Mouse (Mus musculus): ENCODE results near the gene Nf1. TPM values are rescaled to one million over a fixed set of nuclear protein-coding genes. Genes with fewer than 3 reads are reported as not detected.

Gene Nf1
- polyA plus RNA-seq, 1 experiment from 2014 or later, result 12.7 TPM

DNA sequence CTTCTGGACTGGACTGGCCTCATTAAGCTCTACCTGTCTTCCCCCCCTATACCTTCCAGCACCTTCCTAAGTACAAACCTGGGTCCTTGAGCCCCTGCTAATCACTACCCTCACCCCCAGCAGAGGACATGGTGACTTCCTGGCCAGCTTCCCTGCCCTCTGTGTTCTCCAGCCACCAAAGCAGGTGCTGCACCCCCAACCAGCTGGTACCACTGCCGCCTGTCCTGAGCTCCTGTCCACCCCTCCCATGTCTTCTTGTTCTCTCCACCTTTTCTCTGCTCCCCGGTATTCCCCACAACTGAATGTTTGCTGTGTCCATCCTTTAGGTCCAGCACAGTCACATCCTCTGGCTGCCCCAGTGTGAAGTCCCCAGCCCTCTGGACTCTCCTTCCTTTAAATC lies 271.0 kb downstream of the Nf1 start:
- Histone ChIP-seq H3K27me3 (ENCODE audit: control insufficient read depth, insufficient read depth, low read length) (no peaks in the 10 kb centered on the region), H3K9me3 (ENCODE audit: control insufficient read depth, low read length) (no peaks in the 10 kb centered on the region), H3K4me2 (replicated peaks) (no peak overlapping the region), H3K4me1 (replicated peaks; ENCODE audit: control insufficient read depth, insufficient read depth, low read length) (peaks cover 33% of the 10 kb centered on the region), H3K36me3 (replicated peaks; ENCODE audit: control insufficient read depth, insufficient read depth) (no peaks in the 10 kb centered on the region), H3K27ac (peak overlapping the region; percentile 32), H3K9ac (peak overlapping the region; percentile 31; the same call in 1 of the 2 replicates), H3K4me3 (replicated peaks; ENCODE audit: low read length) (no peak overlapping the region)
- DNase-seq (ENCODE audit: low spot score), result no peak
- WGBS, result 61% methylated on average over 2 of the region's 2 CpGs
- ATAC-seq (ENCODE audit: low FRiP score), result no peak

DNA sequence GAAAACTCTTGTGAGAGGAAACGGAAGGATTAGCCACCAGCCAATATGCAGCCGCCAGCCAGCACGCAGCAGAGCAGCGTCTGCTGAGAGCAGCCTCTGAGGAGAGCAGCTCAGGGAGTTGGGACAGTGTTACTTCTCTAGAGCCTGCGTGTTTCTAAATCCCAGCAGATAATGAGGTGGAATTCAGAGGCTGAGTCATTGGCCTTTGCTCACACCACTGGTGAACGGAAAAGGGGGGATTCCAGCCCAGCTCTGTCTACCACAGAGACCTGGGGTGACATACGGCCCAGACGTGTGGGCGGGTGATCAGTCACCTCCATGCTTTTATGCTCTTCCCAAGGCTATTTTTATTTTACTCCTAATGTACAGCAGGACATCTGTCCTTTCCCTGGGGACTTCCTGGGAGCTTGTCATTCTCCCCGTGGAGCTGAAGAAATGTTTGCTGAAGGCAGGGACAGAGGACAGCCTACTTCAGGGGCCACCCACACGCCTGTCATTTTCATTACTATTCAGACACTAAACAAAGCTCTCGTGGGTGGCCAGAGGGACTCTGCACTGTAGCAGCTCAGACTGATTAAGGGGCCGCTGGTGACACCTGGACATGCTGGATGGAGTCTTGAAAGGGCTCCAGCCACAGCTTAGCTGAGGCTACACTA lies 271.6 kb downstream of the Nf1 start:
- DNase-seq (ENCODE audit: low spot score) (no peak), ATAC-seq (ENCODE audit: low FRiP score) (no peak)
- Histone ChIP-seq H3K9me3 (ENCODE audit: control insufficient read depth, low read length) (no peaks in the 10 kb centered on the region), H3K36me3 (replicated peaks; ENCODE audit: control insufficient read depth, insufficient read depth) (no peaks in the 10 kb centered on the region), H3K4me3 (replicated peaks; ENCODE audit: low read length) (no peak overlapping the region), H3K4me1 (replicated peaks; ENCODE audit: control insufficient read depth, insufficient read depth, low read length) (peaks cover 33% of the 10 kb centered on the region), H3K27ac (peak overlapping the region; percentile 32), H3K9ac (peak overlapping the region; percentile 31; the same call in 1 of the 2 replicates), H3K4me2 (replicated peaks) (no peak overlapping the region), H3K27me3 (ENCODE audit: control insufficient read depth, insufficient read depth, low read length) (no peaks in the 10 kb centered on the region)
- WGBS, result 10% methylated on average over 13 of the region's 13 CpGs

DNA sequence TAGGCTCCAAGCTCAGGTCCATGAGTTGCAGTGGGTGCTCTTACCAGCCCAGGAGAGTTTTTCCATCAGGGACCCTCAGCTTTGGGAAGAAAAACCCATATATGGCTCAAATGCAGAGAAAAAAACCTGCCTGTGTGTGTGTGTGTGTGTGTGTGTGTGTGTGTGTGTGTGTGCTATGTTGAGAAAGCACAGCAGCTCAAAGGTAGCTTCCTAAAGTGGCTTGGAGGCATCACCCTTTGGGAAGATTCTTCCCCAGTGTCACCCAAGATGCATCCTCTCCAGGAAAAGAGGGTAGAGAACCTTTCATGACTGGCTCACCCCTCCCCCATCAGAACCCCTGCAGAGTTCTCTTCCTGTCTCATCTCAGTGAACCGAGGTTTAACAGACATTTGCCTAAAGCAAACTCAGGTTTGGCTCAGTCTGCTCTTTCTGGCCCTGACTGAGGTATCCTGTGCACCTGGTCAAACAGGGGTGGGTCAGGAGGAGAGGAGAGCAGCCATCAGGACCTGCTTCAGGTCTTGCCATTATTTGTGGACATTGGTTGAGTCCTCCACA lies 272.6 kb downstream of the Nf1 start:
- no peaks in the 10 kb centered on the region for H3K27me3 ChIP-seq (ENCODE audit: control insufficient read depth, insufficient read depth, low read length)
- 6% methylated on average over 1 of the region's 1 CpGs for WGBS
- no peak overlapping the region for H3K9ac ChIP-seq
- H3K4me1 ChIP-seq (replicated peaks; ENCODE audit: control insufficient read depth, insufficient read depth, low read length), result peaks cover 33% of the 10 kb centered on the region
- no peak overlapping the region for H3K4me2 ChIP-seq (replicated peaks)
- no peak for DNase-seq (ENCODE audit: low spot score)
- ATAC-seq (ENCODE audit: low FRiP score), result no peak
- H3K27ac ChIP-seq, result no peak overlapping the region
- no peaks in the 10 kb centered on the region for H3K36me3 ChIP-seq (replicated peaks; ENCODE audit: control insufficient read depth, insufficient read depth)
- no peak overlapping the region for H3K4me3 ChIP-seq (replicated peaks; ENCODE audit: low read length)
- no peaks in the 10 kb centered on the region for H3K9me3 ChIP-seq (ENCODE audit: control insufficient read depth, low read length)

DNA sequence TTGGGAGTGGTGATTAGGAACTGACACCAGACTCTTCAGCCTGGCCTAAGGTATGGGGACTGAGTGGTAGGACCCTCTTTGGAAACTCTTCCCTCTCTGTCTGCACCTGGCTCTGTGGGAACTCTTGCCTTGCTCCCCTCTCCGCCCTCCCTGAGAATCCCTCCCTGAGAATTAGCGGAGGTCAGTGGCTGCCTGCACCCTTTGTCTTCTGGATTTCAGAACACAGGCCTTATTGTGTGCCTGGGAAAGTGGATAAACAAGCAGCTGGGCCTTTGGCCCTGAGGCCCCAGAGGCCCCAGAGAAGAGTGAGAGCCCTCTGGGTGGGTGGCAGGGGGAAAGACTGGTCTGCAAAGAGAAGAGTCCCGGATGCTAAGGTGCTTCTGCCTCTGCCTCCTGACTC lies 273.6 kb downstream of the Nf1 start:
- H3K4me2 ChIP-seq (replicated peaks), result no peak overlapping the region
- no peak overlapping the region for H3K4me3 ChIP-seq (replicated peaks; ENCODE audit: low read length)
- ATAC-seq (ENCODE audit: low FRiP score) (no peak), DNase-seq (ENCODE audit: low spot score) (no peak)
- H3K27me3 ChIP-seq (ENCODE audit: control insufficient read depth, insufficient read depth, low read length), result no peaks in the 10 kb centered on the region
- 21% methylated on average over 3 of the region's 3 CpGs for WGBS
- H3K9ac ChIP-seq, result no peak overlapping the region
- no peak overlapping the region for H3K27ac ChIP-seq
- no peaks in the 10 kb centered on the region for H3K9me3 ChIP-seq (ENCODE audit: control insufficient read depth, low read length)
- H3K4me1 ChIP-seq (replicated peaks; ENCODE audit: control insufficient read depth, insufficient read depth, low read length), result peaks cover 33% of the 10 kb centered on the region
- H3K36me3 ChIP-seq (replicated peaks; ENCODE audit: control insufficient read depth, insufficient read depth), result no peaks in the 10 kb centered on the region

DNA sequence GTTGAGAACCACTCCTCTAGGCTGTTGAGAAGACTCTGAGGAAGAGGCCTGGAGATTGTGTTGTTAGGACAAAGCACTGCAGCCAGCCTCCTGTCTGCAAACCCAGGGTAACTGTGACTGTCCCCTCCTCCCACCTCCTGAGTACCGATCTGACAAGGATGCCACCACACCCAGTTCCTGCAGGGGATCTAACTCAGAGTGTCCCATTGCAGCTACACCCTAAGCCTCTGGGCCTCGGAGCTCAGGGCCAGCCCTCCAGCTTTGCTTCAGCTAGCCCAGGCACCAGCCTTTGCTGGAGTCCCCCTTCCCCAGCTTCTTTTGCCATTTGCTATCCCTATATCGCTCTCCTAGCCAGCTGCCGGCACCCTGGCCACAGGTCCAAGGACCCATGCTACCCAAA lies 274.2 kb downstream of the Nf1 start:
- Histone ChIP-seq H3K4me1 (replicated peaks; ENCODE audit: control insufficient read depth, insufficient read depth, low read length) (peaks cover 29% of the 10 kb centered on the region), H3K9me3 (ENCODE audit: control insufficient read depth, low read length) (no peaks in the 10 kb centered on the region), H3K4me3 (replicated peaks; ENCODE audit: low read length) (no peak overlapping the region), H3K9ac (no peak overlapping the region), H3K4me2 (replicated peaks) (no peak overlapping the region), H3K36me3 (replicated peaks; ENCODE audit: control insufficient read depth, insufficient read depth) (no peaks in the 10 kb centered on the region), H3K27ac (no peak overlapping the region), H3K27me3 (ENCODE audit: control insufficient read depth, insufficient read depth, low read length) (no peaks in the 10 kb centered on the region)
- 64% methylated on average over 4 of the region's 4 CpGs for WGBS
- no peak for ATAC-seq (ENCODE audit: low FRiP score)
- no peak for DNase-seq (ENCODE audit: low spot score)

DNA sequence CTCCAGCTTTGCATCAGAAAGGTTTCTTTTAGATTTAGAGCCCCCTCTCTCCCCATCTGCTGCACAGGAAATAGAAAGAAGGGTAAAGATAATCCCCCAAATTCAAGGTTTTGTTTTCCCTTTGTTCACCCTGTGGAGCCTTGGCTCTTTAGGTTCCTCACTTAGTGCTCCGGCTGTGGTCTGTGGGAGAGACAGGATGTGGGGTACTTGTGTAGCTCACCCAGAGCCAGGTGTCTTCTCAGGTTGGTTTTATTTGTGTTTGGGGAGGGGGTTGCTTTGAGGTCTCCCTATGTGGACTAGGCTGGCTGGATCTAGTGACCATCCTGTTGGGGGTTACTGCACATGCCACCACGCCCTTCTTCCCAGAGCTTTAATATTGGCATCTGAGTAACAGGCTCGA lies 275.4 kb downstream of the Nf1 start:
- Histone ChIP-seq H3K4me2 (replicated peaks) (no peak overlapping the region), H3K9me3 (ENCODE audit: control insufficient read depth, low read length) (no peaks in the 10 kb centered on the region), H3K9ac (no peak overlapping the region), H3K4me3 (replicated peaks; ENCODE audit: low read length) (no peak overlapping the region), H3K36me3 (replicated peaks; ENCODE audit: control insufficient read depth, insufficient read depth) (no peaks in the 10 kb centered on the region), H3K4me1 (replicated peaks; ENCODE audit: control insufficient read depth, insufficient read depth, low read length) (peaks cover 29% of the 10 kb centered on the region), H3K27me3 (ENCODE audit: control insufficient read depth, insufficient read depth, low read length) (no peaks in the 10 kb centered on the region), H3K27ac (no peak overlapping the region)
- no peak for ATAC-seq (ENCODE audit: low FRiP score)
- 91% methylated on average over 3 of the region's 3 CpGs for WGBS
- no peak for DNase-seq (ENCODE audit: low spot score)

DNA sequence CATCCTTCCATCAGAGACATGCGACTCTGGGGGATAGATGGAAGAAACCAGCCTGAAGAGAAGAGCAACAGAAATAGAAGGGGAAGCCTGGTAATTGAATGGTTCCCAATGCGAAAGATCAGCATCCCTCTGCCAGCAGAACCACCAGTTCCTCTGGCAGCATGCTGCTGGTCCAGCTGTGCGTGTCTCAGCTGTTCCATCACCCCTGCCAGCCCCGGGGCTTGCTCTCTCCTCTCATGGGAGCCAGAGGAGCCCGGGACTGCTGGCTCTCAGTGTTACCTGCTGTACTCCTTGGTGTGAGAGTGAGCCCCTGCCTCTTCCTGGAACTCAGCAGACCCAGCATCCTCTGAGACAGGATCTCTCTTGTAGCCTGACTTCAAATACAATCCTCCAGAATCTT lies 276.4 kb downstream of the Nf1 start:
- DNase-seq (ENCODE audit: low spot score), result no peak
- Histone ChIP-seq H3K27me3 (ENCODE audit: control insufficient read depth, insufficient read depth, low read length) (no peaks in the 10 kb centered on the region), H3K9me3 (ENCODE audit: control insufficient read depth, low read length) (no peaks in the 10 kb centered on the region), H3K4me1 (replicated peaks; ENCODE audit: control insufficient read depth, insufficient read depth, low read length) (peaks cover 22% of the 10 kb centered on the region), H3K27ac (no peak overlapping the region), H3K4me2 (replicated peaks) (no peak overlapping the region), H3K9ac (no peak overlapping the region), H3K4me3 (replicated peaks; ENCODE audit: low read length) (no peak overlapping the region), H3K36me3 (replicated peaks; ENCODE audit: control insufficient read depth, insufficient read depth) (peaks cover 9% of the 10 kb centered on the region)
- ATAC-seq (ENCODE audit: low FRiP score), result no peak
- WGBS, result 50% methylated on average over 5 of the region's 5 CpGs

DNA sequence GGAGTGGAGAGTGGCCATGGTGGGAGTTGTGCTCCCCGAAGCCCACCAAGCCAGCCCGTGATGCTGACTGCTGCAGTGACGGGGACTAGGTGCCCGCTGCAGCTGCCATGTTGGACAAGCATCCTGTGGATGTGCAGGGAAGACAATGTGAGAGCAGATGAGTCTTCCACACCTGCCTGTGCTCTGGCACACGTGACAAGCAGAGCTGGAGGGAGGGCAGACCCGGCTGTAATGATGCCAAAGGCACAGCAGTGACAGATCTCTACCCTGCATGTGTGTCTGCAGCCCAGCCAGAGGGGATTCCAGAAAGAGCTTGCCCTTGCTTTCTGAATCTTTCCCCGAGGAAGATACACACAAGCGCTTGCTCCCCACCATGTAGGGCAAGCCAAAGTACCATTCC lies 278.5 kb downstream of the Nf1 start:
- H3K27me3 ChIP-seq (ENCODE audit: control insufficient read depth, insufficient read depth, low read length), result no peaks in the 10 kb centered on the region
- ATAC-seq (ENCODE audit: low FRiP score), result no peak
- 91% methylated on average over 8 of the region's 8 CpGs for WGBS
- H3K9me3 ChIP-seq (ENCODE audit: control insufficient read depth, low read length), result no peaks in the 10 kb centered on the region
- H3K4me3 ChIP-seq (replicated peaks; ENCODE audit: low read length), result no peak overlapping the region
- no peak for DNase-seq (ENCODE audit: low spot score)
- no peak overlapping the region for H3K9ac ChIP-seq
- peaks cover 30% of the 10 kb centered on the region for H3K36me3 ChIP-seq (replicated peaks; ENCODE audit: control insufficient read depth, insufficient read depth)
- peaks cover 3% of the 10 kb centered on the region; the same call in 1 of the 2 replicates for H3K4me1 ChIP-seq (replicated peaks; ENCODE audit: control insufficient read depth, insufficient read depth, low read length)
- no peak overlapping the region for H3K4me2 ChIP-seq (replicated peaks)
- 0 out of 2 replicates have a peak overlapping the region, but pooled peaks have one; percentile 26 for H3K27ac ChIP-seq

DNA sequence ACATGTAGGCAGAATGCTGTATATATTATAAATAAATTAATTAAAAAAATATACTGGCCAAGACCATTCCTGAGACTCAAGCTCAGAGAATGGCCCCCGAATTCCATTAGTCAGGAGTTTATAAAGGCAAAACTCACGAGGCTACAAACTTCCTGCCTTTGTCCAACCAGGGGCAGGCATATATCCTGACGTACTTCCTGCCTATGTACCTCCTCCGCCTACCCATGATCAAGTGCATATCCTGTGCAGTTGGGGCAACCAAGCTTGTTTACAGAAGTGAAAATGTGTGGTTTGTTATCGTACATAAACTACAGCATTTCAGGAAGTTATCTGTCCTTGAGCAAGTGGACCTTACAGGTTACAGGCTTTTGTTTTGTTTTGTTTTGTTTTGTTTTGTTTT lies 283.5 kb downstream of the Nf1 start:
- WGBS, result 85% methylated on average over 5 of the region's 5 CpGs
- Histone ChIP-seq H3K4me3 (replicated peaks; ENCODE audit: low read length) (no peak overlapping the region), H3K4me1 (replicated peaks; ENCODE audit: control insufficient read depth, insufficient read depth, low read length) (no peaks in the 10 kb centered on the region), H3K36me3 (replicated peaks; ENCODE audit: control insufficient read depth, insufficient read depth) (peaks cover 33% of the 10 kb centered on the region), H3K27ac (no peak overlapping the region), H3K9ac (no peak overlapping the region), H3K27me3 (ENCODE audit: control insufficient read depth, insufficient read depth, low read length) (no peaks in the 10 kb centered on the region), H3K4me2 (replicated peaks) (no peak overlapping the region), H3K9me3 (ENCODE audit: control insufficient read depth, low read length) (no peaks in the 10 kb centered on the region)
- ATAC-seq (ENCODE audit: low FRiP score), result no peak
- no peak for DNase-seq (ENCODE audit: low spot score)

Data from hindbrain, embryonic 14.5 days (tissue).